Mouse (Mus musculus): ENCODE data around the gene Nol10. TPM values are rescaled to one million over a fixed set of nuclear protein-coding genes. Genes with fewer than 3 reads are reported as not detected.

The Nol10 gene
- polyA plus RNA-seq, 2 experiments = 17.3 to 18.0 TPM

GRCm38 (mm10) chr12:17329259-17329658 is 19.0 kb upstream of the Nol10 start, which contains the start of gene Atp6v1c2:
Gene Atp6v1c2, minus strand, starts transcription at chr12:17329359.
- no peak within 1 kb of the TSS for H3K4me2 ChIP-seq (replicated peaks; ENCODE audit: low read depth, low read length, severe bottlenecking)
- peaks cover 14% of the 10 kb centered on the region for H3K27me3 ChIP-seq (ENCODE audit: control insufficient read depth, insufficient read depth, low read length)
- no peak for ATAC-seq (ENCODE audit: low FRiP score, low read depth)
- H3K9me3 ChIP-seq (ENCODE audit: control insufficient read depth, low read length) = no peaks in the 10 kb centered on the region
- H3K9ac ChIP-seq (ENCODE audit: low read depth, low read length, severe bottlenecking) = no peak within 1 kb of the TSS
- DNase-seq (ENCODE audit: low spot score) = no peak
- H3K27ac ChIP-seq (replicated peaks; ENCODE audit: low read depth, low read length) = no peak within 1 kb of the TSS
- WGBS = 79% methylated on average over 3 of the region's 3 CpGs
- H3K36me3 ChIP-seq (ENCODE audit: control insufficient read depth, insufficient read depth, low read length) = no peaks in the 10 kb centered on the region
- peaks cover 4% of the 10 kb centered on the region; the same call in 1 of the 2 replicates for H3K4me1 ChIP-seq (ENCODE audit: control insufficient read depth, insufficient read depth, low read length)
- no peak for TF ChIP-seq POLR2A (IDR thresholded peaks at IDR 0.05; ENCODE audit: borderline replicate concordance, extremely low read depth, insufficient read depth, insufficient read length)
- no peak within 1 kb of the TSS for H3K4me3 ChIP-seq (replicated peaks; ENCODE audit: low read length)

DNA sequence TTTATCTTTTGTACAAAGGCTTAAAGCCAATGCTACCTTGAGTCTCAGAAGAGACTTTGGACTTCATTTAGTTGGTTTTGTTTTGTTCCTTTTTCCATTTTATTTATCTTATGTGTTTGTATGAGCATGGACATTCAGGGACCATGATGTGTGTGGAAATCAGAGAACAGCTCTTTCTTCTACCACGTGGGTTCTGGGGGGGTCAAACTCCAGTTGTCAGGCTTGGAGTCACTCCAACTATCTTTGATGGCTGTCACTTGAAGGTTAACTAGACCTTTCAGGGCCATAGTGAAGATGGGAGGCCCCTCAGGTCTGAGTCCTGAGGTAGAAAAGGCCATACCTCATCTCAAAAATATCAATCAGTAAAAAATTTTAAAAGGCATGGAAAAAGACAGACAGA is 14.8 kb upstream of the Nol10 start:
- H3K36me3 ChIP-seq (ENCODE audit: control insufficient read depth, insufficient read depth, low read length) = no peaks in the 10 kb centered on the region

DNA sequence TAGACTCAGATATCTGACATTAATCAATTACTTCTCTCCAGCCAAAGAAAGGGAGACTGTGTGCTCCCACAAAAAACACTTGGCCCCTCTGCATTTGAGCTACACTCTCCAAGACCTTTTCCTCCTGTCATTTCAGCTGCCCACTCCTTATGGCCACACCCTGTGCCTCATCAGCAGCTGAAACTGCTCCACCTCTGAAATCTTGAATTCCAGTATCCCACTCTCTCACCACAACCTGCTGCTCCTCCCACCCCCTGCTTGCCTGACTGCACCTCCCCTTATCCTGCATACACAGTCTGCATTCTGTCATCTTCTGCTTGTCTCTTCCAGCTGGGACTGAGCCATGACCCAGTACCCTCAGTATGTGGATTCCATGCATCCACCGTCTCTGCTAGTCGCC is 9.9 kb upstream of the Nol10 start:
- Histone ChIP-seq H3K9ac (ENCODE audit: low read depth, low read length, severe bottlenecking) (no peak overlapping the region), H3K4me2 (replicated peaks; ENCODE audit: low read depth, low read length, severe bottlenecking) (no peak overlapping the region), H3K36me3 (ENCODE audit: control insufficient read depth, insufficient read depth, low read length) (no peaks in the 10 kb centered on the region), H3K9me3 (ENCODE audit: control insufficient read depth, low read length) (no peaks in the 10 kb centered on the region), H3K4me1 (ENCODE audit: control insufficient read depth, insufficient read depth, low read length) (no peaks in the 10 kb centered on the region), H3K27me3 (ENCODE audit: control insufficient read depth, insufficient read depth, low read length) (no peaks in the 10 kb centered on the region), H3K4me3 (replicated peaks; ENCODE audit: low read length) (no peak overlapping the region), H3K27ac (replicated peaks; ENCODE audit: low read depth, low read length) (no peak overlapping the region)
- WGBS = 66% methylated on average over 2 of the region's 2 CpGs
- no peak for TF ChIP-seq POLR2A (IDR thresholded peaks at IDR 0.05; ENCODE audit: borderline replicate concordance, extremely low read depth, insufficient read depth, insufficient read length)
- DNase-seq (ENCODE audit: low spot score) (no peak), ATAC-seq (ENCODE audit: low FRiP score, low read depth) (no peak)

More for the DNA sequence above, 14.8 kb upstream of the Nol10 start:
- no peak for ATAC-seq (ENCODE audit: low FRiP score, low read depth)
- no peak overlapping the region for H3K4me2 ChIP-seq (replicated peaks; ENCODE audit: low read depth, low read length, severe bottlenecking)
- DNase-seq (ENCODE audit: low spot score) = no peak
- no peaks in the 10 kb centered on the region for H3K4me1 ChIP-seq (ENCODE audit: control insufficient read depth, insufficient read depth, low read length)
- no peak for TF ChIP-seq POLR2A (IDR thresholded peaks at IDR 0.05; ENCODE audit: borderline replicate concordance, extremely low read depth, insufficient read depth, insufficient read length)
- no peak overlapping the region for H3K4me3 ChIP-seq (replicated peaks; ENCODE audit: low read length)
- H3K9ac ChIP-seq (ENCODE audit: low read depth, low read length, severe bottlenecking) = no peak overlapping the region
- no peak overlapping the region for H3K27ac ChIP-seq (replicated peaks; ENCODE audit: low read depth, low read length)
- WGBS = 30% methylated on average over 1 of the region's 1 CpGs
- no peaks in the 10 kb centered on the region for H3K27me3 ChIP-seq (ENCODE audit: control insufficient read depth, insufficient read depth, low read length)
- H3K9me3 ChIP-seq (ENCODE audit: control insufficient read depth, low read length) = no peaks in the 10 kb centered on the region

GRCm38 (mm10) chr12:17339114-17339905 is 8.9 kb upstream of the Nol10 start:
- DNase-seq (ENCODE audit: low spot score) = no peak

GRCm38 (mm10) chr12:17347327-17348047 is 771 bp upstream of the Nol10 start:
- no peak for TF ChIP-seq POLR2A (IDR thresholded peaks at IDR 0.05; ENCODE audit: borderline replicate concordance, extremely low read depth, insufficient read depth, insufficient read length)
- ATAC-seq (ENCODE audit: low FRiP score, low read depth) = peak; percentile 32; the same call in 1 of the 2 replicates

More at GRCm38 (mm10) chr12:17339114-17339905, 8.9 kb upstream of the Nol10 start:
- Histone ChIP-seq H3K27me3 (ENCODE audit: control insufficient read depth, insufficient read depth, low read length) (no peaks in the 10 kb centered on the region), H3K9ac (ENCODE audit: low read depth, low read length, severe bottlenecking) (no peak overlapping the region), H3K27ac (replicated peaks; ENCODE audit: low read depth, low read length) (no peak overlapping the region), H3K4me2 (replicated peaks; ENCODE audit: low read depth, low read length, severe bottlenecking) (no peak overlapping the region), H3K4me1 (ENCODE audit: control insufficient read depth, insufficient read depth, low read length) (no peaks in the 10 kb centered on the region), H3K4me3 (replicated peaks; ENCODE audit: low read length) (no peak overlapping the region), H3K9me3 (ENCODE audit: control insufficient read depth, low read length) (no peaks in the 10 kb centered on the region), H3K36me3 (ENCODE audit: control insufficient read depth, insufficient read depth, low read length) (no peaks in the 10 kb centered on the region)
- 66% methylated on average over 3 of the region's 3 CpGs for WGBS
- no peak for TF ChIP-seq POLR2A (IDR thresholded peaks at IDR 0.05; ENCODE audit: borderline replicate concordance, extremely low read depth, insufficient read depth, insufficient read length)
- ATAC-seq (ENCODE audit: low FRiP score, low read depth) = no peak

More at GRCm38 (mm10) chr12:17347327-17348047, 771 bp upstream of the Nol10 start:
- H3K27ac ChIP-seq (replicated peaks; ENCODE audit: low read depth, low read length) = peak overlapping the region; percentile 59
- peak overlapping the region; percentile 80 for H3K9ac ChIP-seq (ENCODE audit: low read depth, low read length, severe bottlenecking)
- peak overlapping the region; percentile 72 for H3K4me3 ChIP-seq (replicated peaks; ENCODE audit: low read length)
- peak overlapping the region; percentile 94 for H3K4me2 ChIP-seq (replicated peaks; ENCODE audit: low read depth, low read length, severe bottlenecking)
- WGBS = 35% methylated on average over 11 of the region's 11 CpGs
- no peak for DNase-seq (ENCODE audit: low spot score)
- no peaks in the 10 kb centered on the region for H3K27me3 ChIP-seq (ENCODE audit: control insufficient read depth, insufficient read depth, low read length)
- H3K4me1 ChIP-seq (ENCODE audit: control insufficient read depth, insufficient read depth, low read length) = peaks cover 10% of the 10 kb centered on the region
- H3K36me3 ChIP-seq (ENCODE audit: control insufficient read depth, insufficient read depth, low read length) = peaks cover 16% of the 10 kb centered on the region
- no peaks in the 10 kb centered on the region for H3K9me3 ChIP-seq (ENCODE audit: control insufficient read depth, low read length)
